Mouse (Mus musculus) ovary, adult 10 weeks (tissue): ENCODE measurements around the gene Hypk. TPM values are rescaled to one million over a fixed set of nuclear protein-coding genes. Genes with fewer than 3 reads are reported as not detected.

Source experiments
- polyA plus RNA-seq: library from polyadenylated mRNA; stranded (reverse); fragments of 350-450 nt; fragmentation: Illumina TruSeq; extraction: RNeasy Lipid Tissue Mini Kit (QIAGEN cat#74804); gene quantifications from one replicate; pipeline ENCODE4 v1.2.3, GENCODE M21; 2014

The Hypk gene
- 36.4 TPM for polyA plus RNA-seq

DNA sequence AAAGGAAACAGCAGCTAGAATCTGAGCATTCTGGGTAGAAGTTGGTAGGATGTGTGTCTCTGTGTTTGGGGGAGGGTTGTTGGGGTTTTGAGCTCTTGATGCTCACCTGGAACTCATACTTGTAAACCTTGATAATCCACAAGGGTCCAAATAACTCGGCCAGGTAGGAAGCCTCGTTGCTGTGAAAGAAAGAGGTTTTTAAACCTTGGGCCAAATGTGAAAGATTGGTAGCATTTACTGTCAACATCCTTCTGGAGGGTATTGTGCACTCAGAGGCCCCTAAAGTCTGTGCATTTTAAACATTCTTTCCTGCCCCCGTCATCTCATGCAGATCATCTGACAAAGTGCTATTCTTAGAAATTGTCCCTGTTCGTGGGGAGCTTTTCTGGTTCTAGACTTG lies at the start of gene Hypk:
TSS of gene Hypk (plus strand) at position 301 of the 400 bp plus-strand sequence.

DNA sequence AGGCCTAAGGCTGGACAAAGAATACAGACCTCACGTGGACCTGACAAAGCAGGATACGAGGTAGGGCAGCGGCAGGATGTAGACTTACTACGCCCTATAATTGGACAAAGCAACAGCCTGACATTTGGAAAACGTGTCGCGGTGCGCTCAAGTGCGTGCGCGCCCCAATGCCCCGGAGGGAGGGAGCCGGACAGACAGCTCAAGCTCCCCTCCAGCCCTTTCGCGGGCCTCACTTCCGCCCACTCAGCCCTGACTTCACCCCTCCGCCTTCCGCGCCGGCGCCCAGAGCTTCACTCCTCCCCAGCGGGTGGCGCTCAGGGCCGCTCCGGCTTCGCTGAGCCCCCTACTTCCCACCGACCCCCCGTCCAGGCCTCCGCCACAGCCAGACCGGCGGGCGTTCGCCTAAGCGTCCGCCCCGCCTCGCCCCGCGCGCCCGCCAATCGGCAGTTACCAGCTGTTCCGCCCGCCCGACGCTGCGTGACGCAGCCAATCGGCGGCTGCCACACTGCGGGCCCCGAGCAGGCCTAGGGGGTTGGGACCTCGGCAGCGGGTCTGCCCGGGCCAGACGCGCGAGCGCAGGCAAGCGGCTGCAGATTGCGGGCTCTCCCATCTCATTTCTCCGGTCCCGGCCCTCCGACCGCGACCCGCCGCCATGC lies 39.6 kb upstream of the Hypk start, which contains the start of the genes Pdia3 and Catsper2:
TSS of gene Pdia3 (plus strand) at position 389 of the 656 bp plus-strand sequence.
TSS of gene Catsper2 (minus strand) at position 406 of the 656 bp plus-strand sequence.

DNA sequence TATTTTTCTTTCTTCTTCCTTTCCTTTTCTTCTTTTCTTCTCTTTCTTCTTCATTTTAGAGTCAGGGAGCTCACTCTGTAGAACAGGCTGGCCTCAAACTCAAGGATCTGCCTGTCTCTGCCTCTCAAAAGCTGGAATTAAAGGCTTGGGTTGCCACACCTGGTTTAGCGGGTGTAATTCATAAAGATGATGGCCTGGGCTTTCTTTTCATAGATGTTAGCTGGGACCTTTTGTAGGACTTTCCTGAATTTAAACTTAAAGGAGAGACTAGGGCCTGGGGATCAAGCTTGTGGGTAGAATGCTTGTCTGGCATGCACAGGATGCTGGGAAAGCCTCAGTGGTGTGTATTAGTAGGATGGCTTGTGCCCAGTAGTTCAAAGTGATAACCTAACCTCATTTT lies 8.9 kb upstream of the Hypk start, which contains the start of gene Ell3:
TSS of gene Ell3 (minus strand) at position 101 of the 400 bp plus-strand sequence.

DNA sequence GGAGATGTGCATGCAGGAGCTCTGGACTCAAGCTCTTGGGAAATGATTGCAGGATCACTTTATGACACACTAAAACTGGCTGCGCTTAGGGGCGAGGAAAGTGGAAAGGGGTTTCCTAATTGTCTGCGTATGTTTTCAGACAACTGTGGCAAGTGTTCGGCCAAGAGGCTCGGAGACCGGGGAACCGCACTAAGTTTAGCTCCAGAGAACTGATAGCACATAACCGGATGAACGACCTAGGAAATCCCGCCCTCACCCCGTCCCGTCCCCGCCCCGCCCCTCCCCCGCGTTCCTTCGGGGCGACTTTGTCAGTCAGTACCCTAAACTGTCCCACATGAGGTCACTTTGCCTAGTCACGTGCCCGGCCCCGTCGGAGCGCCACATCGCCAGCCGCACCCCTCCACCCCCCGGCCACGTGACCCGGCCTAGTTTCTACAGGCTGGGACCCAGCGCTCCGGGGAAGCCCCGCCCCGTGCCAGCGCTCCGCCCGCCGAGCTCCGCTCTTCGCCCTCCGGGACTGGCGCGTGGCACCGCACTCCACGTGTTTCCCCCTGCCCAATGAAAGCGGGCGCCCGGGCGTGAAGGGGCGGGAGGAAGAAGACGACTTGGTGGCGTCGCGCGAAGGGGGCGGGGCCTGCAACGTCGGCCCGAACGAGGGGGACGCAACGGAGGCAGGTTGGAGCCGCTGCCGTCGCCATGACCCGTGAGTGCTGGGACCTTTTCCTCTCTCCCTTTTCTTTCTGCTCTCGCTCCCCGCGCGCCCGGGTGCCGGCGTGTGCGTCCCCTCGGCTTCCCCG lies 4.2 kb upstream of the Hypk start, which contains the start of gene Serf2:
TSS of gene Serf2 (plus strand) at position 457 of the 797 bp plus-strand sequence.

DNA sequence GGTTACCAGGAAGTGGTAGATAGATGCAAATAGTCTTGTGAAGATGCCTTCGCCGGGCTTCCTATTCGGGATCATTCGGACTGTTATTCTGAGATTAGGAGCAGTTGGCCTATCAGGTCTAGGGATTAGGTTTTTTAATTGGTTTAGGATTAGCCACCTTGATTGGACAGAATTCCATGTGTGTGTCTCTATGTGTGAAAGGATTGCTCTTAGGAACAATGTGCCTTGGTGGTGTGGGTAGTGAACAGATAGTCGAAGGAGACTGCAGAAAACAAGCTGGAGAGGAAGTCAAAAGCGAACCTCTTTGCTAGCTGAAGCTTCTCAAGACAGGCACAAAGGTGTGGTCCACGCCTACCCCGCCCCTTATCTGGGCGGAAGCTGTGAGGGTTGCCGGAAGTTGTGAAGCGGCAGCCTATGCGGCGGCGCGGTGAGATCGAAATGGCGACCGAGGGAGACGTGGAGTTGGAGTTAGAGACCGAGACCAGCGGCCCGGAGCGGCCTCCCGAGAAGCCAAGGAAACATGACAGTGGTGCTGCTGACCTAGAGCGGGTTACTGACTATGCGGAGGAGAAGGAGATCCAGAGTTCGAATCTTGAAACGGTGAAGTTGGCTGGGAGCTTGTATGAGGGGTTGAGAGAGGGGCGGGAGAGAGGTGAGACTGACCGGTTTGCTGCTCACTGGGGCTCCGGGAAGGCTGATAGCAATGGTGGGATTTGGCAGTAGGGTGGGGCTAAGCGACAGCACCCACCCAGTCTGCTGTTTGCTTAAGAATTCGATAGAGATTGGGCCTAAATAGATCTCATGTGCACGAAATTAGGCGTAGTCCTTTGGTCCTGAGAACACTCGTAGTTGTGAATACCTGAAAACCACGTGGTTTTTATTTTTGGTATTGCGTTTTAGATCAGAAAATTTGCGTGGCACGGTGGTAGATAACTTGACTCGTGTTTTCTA lies 3.9 kb downstream of the Hypk start, which contains the start of gene Serinc4:
TSS of gene Serinc4 (minus strand) at position 90 of the 951 bp plus-strand sequence.

DNA sequence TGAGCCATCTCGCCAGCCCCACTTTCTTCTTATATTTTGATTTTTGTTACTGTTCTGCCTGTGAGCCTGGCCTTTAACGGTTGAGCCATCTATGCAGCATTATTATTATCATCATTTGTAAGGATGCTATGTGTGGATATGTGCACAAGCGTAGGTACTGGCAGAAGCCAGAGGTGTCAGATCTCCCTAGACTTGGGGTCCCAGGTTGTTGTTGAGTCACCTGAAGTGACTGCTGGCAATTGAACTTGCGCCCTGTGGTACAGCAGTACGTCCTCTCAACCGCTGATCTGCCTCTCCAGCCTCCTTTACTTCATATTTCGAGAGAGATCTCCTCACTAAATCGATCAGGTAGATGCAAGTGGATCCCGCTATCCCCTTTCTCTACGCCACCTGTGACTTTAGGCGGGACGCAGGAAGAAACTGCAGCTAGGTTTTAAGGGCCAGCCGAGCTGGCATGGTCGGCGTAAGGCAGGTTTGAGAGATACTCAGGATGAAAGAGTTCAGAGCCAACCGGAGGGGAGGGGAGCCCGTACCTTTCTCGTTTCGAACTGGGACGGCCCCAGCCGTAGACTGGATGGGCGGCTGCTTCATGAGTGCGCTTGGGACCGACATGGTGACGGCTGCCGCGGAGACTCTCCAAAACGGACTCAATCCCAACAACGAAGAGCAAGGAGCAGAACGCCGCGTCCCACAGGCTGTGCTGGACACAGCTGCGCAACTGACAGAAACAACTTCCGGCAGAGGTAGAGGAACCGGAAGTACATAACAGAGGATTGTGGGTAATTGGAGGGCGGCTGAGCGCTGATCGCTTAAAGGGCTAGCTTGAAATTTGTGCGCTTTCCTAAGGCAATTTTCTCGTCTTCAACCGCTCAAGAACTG lies 20.4 kb downstream of the Hypk start, which contains the start of gene Mfap1b:
TSS of gene Mfap1b (minus strand) at position 767 of the 879 bp plus-strand sequence.

DNA sequence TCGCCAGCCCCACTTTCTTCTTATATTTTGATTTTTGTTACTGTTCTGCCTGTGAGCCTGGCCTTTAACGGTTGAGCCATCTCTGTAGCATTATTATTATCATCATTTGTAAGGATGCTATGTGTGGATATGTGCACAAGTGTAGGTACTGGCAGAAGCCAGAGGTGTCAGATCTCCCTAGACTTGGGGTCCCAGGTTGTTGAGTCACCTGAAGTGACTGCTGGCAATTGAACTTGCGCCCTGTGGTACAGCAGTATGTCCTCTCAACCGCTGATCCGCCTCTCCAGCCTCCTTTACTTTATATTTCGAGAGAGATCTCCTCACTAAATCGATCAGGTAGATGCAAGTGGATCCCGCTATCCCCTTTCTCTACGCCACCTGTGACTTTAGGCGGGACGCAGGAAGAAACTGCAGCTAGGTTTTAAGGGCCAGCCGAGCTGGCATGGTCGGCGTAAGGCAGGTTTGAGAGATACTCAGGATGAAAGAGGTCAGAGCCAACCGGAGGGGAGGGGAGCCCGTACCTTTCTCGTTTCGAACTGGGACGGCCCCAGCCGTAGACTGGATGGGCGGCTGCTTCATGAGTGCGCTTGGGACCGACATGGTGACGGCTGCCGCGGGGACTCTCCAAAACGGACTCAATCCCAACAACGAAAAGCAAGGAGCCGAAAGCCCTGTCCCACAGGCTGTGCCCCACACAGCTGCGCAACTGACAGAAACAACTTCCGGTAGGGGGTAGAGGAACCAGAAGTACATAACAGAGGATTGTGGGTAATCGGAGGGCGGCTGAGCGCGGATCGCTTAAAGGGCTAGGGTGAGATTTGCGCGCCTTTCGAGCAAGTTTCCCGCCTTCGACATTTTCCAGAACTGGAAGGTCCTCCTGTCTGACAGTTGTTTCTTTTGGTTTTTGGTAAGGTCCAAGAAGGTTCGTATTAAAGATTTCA lies 53.1 kb downstream of the Hypk start, which contains the start of the genes Mfap1a and Wdr76:
TSS of gene Mfap1a (minus strand) at position 724 of the 941 bp plus-strand sequence.
TSS of gene Wdr76 (plus strand) at position 782 of the 941 bp plus-strand sequence.

Other genes with a start within 250 kb of the Hypk start
- 23.7 TPM for gene Trp53bp1, start 181.9 kb upstream of the Hypk start, polyA plus RNA-seq
- gene Map1a, start 163.7 kb upstream of the Hypk start, polyA plus RNA-seq, result 1.8 TPM
- 6.1 TPM for gene Ppip5k1, start 97.9 kb upstream of the Hypk start, polyA plus RNA-seq
- gene Ckmt1, start 95.6 kb upstream of the Hypk start, polyA plus RNA-seq, result 0.60 TPM
- gene Strc, start 66.1 kb upstream of the Hypk start, polyA plus RNA-seq, result not detected
- 2,346 TPM for gene Pdia3, start 39.5 kb upstream of the Hypk start, polyA plus RNA-seq
- gene Catsper2, start 39.5 kb upstream of the Hypk start, polyA plus RNA-seq, result 1.3 TPM
- 0.74 TPM for gene Ell3, start 9.0 kb upstream of the Hypk start, polyA plus RNA-seq
- gene Serf2, start 4.1 kb upstream of the Hypk start, polyA plus RNA-seq, result 84.3 TPM
- not detected for gene Serinc4, start 3.5 kb downstream of the Hypk start, polyA plus RNA-seq
- 75.0 TPM for gene Mfap1b, start 20.8 kb downstream of the Hypk start, polyA plus RNA-seq
- 105 TPM for gene Mfap1a, start 53.4 kb downstream of the Hypk start, polyA plus RNA-seq
- gene Wdr76, start 53.4 kb downstream of the Hypk start, polyA plus RNA-seq, result 28.8 TPM